Mouse (Mus musculus): ENCODE measurements around the gene Klf6.

- TF ChIP-seq CTCF (IDR thresholded peaks at IDR 0.05; ENCODE audit: borderline replicate concordance, extremely low read depth, insufficient read depth, insufficient read length) = no peak
- TF ChIP-seq POLR2A (IDR thresholded peaks at IDR 0.05; ENCODE audit: borderline replicate concordance, extremely low read depth, insufficient read depth, insufficient read length, poor library complexity, severe bottlenecking) = no peak
Measured at GRCm38 (mm10) chr13:5892684-5893447, 31.6 kb downstream of the Klf6 start.

Measured in brain, embryonic 14.5 days (tissue).